Mouse (Mus musculus): ENCODE data around the gene Abcc12. TPM values are rescaled to one million over a fixed set of nuclear protein-coding genes. Genes with fewer than 3 reads are reported as not detected.

The Abcc12 gene
- polyA plus RNA-seq, 1 experiment from 2014 or later: 0.04 TPM

DNA sequence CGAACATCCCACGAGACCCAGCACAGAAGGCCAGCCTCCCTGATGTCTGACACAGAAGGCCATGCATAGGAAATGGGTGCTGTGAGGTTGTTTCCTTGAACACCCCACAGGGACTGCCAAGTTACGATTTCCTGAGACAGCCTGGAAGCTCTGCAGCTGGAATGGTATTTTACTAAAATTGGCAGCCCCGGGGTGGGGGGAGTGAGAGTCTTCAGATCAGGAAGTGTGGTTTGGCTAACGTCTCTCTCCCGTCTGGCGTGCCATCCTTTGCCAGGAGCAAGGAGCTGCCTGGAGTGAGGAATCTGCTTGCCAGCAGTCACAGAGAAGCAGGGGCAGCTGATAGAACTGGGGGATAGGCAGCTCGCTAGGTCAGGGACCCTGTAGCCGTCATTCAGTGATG, 2.4 kb downstream of the Abcc12 start:
- WGBS: 49% methylated on average over 9 of the region's 9 CpGs
- no peaks in the 10 kb centered on the region for H3K27me3 ChIP-seq
- peaks cover 8% of the 10 kb centered on the region for H3K4me1 ChIP-seq (replicated peaks)
- no peak overlapping the region for H3K9ac ChIP-seq (replicated peaks)
- H3K36me3 ChIP-seq: no peaks in the 10 kb centered on the region
- H3K27ac ChIP-seq: no peak overlapping the region
- no peaks in the 10 kb centered on the region for H3K9me3 ChIP-seq
- no peak overlapping the region for H3K4me2 ChIP-seq
- no peak overlapping the region for H3K4me3 ChIP-seq (replicated peaks)
- no peak for ATAC-seq (ENCODE audit: insufficient number of reproducible peaks, insufficient read depth, low FRiP score, low TSS enrichment, low read depth)

DNA sequence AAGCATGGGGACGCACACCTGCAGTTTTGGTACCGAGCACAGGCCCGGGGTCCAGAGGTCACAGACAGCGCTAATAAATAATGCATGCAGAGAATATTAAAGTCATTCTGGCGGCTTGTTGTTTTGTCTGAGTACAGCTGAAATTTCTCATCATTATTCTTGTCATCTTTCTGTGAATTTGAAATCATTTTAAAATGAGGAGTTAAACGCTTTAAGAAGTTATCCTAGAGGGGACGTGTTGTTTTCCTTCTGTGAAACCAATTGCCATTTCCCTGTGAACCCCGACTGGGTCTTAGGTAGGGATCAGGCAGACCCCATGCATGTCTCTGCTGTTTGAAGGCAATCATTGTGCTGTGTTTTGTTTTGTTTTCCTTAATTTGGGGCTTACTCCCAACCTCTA, 2.9 kb downstream of the Abcc12 start:
- WGBS: 83% methylated on average over 8 of the region's 8 CpGs
- no peak for ATAC-seq (ENCODE audit: insufficient number of reproducible peaks, insufficient read depth, low FRiP score, low TSS enrichment, low read depth)
- H3K4me1 ChIP-seq (replicated peaks): peaks cover 8% of the 10 kb centered on the region

DNA sequence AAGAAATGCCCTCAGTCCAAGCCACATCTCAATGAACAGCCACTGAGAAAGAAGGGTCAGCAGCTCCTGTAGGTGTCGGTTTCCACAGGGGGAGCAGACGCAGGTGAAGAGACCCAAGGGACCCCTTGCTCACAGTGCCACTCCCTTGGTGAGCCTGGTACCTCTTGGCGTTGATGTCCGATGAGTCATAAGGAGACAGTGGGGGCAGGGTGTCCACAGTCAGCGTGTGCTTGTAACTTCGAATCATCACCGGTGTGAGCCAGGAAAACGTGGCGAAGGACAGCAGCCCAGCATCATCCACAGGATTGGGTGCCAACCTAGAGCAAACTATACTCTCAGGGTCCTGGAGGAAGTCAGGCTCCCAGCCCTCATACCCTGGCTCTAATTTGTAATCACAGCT, 16.8 kb downstream of the Abcc12 start:
- no peak overlapping the region for H3K4me2 ChIP-seq
- 86% methylated on average over 9 of the region's 9 CpGs for WGBS
- no peaks in the 10 kb centered on the region for H3K9me3 ChIP-seq

More for the DNA sequence above, 2.9 kb downstream of the Abcc12 start:
- Histone ChIP-seq H3K9me3 (no peaks in the 10 kb centered on the region), H3K4me2 (no peak overlapping the region), H3K4me3 (replicated peaks) (no peak overlapping the region), H3K36me3 (no peaks in the 10 kb centered on the region), H3K27me3 (no peaks in the 10 kb centered on the region), H3K27ac (no peak overlapping the region), H3K9ac (replicated peaks) (no peak overlapping the region)

DNA sequence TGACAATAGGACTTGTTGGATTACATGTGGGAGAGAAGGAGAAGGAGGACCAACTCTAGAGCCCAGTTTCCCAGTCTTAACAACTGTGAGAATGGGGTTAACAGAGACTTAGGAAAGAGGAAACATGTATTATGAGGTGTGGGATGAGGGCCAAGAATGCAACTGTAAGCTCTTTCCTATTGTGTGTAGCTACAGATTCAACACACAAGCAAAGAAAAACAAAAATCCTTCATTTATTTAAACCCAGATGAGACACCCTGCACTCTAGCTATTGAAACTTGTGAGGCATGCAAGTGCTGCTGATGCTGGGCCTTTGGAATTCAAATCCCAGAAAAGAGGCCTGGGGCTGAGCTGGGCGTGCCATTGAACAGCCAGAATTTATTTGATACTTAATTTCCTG, 18.7 kb downstream of the Abcc12 start:
- Histone ChIP-seq H3K4me1 (replicated peaks) (peaks cover 4% of the 10 kb centered on the region; the same call in 1 of the 2 replicates), H3K36me3 (no peaks in the 10 kb centered on the region), H3K9me3 (no peaks in the 10 kb centered on the region), H3K27me3 (no peaks in the 10 kb centered on the region), H3K9ac (replicated peaks) (no peak overlapping the region), H3K4me2 (no peak overlapping the region), H3K27ac (no peak overlapping the region), H3K4me3 (replicated peaks) (no peak overlapping the region)
- no peak for ATAC-seq (ENCODE audit: insufficient number of reproducible peaks, insufficient read depth, low FRiP score, low TSS enrichment, low read depth)
- WGBS: 47% methylated on average over 1 of the region's 1 CpGs

More for the DNA sequence above, 16.8 kb downstream of the Abcc12 start:
- Histone ChIP-seq H3K4me3 (replicated peaks) (no peak overlapping the region), H3K4me1 (replicated peaks) (peaks cover 4% of the 10 kb centered on the region; the same call in 1 of the 2 replicates), H3K36me3 (no peaks in the 10 kb centered on the region), H3K27ac (no peak overlapping the region), H3K9ac (replicated peaks) (no peak overlapping the region), H3K27me3 (no peaks in the 10 kb centered on the region)
- ATAC-seq (ENCODE audit: insufficient number of reproducible peaks, insufficient read depth, low FRiP score, low TSS enrichment, low read depth): no peak

DNA sequence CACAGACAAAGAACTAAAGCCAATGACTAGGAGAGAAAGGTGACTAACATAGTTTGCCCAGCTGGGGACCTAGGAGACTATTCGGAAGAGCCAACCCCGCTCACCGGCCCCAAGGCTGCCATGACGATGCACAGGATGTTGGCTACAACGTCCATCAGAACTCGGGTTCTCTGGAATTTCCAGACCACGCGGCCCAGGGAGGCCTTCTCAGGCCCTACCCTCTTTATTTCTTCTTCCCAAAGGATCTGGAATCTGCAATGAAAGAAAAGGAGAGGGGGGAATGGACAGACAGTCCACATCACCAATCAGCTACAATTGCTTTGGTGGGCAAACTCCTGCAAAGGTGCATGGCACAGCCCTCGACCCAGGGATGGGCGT, 19.8 kb downstream of the Abcc12 start:
- H3K9me3 ChIP-seq: no peaks in the 10 kb centered on the region
- no peaks in the 10 kb centered on the region for H3K27me3 ChIP-seq
- H3K4me2 ChIP-seq: no peak overlapping the region
- WGBS: 89% methylated on average over 10 of the region's 10 CpGs
- no peak overlapping the region for H3K4me3 ChIP-seq (replicated peaks)
- no peak for ATAC-seq (ENCODE audit: insufficient number of reproducible peaks, insufficient read depth, low FRiP score, low TSS enrichment, low read depth)
- no peak overlapping the region for H3K27ac ChIP-seq
- H3K9ac ChIP-seq (replicated peaks): no peak overlapping the region
- H3K36me3 ChIP-seq: no peaks in the 10 kb centered on the region
- H3K4me1 ChIP-seq (replicated peaks): peaks cover 4% of the 10 kb centered on the region; the same call in 1 of the 2 replicates

DNA sequence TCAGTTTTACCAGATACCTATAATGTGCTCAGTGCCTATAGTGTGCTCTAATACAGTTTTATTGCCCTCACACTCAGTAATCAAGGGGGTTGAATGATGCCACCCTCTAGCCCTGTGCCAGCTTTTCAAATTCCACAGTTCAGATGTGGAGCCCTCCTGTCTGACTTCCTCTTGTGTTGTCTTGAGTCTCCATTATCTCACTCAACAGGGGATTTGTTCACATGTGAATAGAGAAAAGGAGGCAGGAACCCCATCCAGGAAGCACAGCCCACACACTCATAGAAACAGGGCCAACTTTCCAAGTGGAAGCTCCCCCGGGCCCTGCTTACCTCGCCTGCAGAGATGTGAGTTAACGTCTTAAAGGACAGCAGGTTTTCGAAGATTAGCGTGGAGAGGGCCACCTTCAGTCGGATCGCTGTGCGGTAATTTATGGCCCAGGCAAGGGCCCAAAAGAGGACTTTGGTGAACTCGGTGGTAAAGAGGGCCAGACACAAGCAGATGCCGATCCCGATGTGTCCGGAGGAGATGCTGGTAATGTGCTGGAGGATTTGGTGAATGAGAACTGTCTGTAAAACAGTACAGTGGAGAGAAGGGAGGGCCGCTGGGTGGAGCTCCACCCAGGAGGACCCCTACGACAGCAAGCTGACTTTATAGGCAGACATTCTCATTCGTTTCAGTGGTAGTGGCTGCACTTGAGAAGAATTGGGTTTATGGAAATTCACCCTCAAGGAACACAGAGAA, 20.4 kb downstream of the Abcc12 start:
- Histone ChIP-seq H3K9me3 (no peaks in the 10 kb centered on the region), H3K27me3 (no peaks in the 10 kb centered on the region)

DNA sequence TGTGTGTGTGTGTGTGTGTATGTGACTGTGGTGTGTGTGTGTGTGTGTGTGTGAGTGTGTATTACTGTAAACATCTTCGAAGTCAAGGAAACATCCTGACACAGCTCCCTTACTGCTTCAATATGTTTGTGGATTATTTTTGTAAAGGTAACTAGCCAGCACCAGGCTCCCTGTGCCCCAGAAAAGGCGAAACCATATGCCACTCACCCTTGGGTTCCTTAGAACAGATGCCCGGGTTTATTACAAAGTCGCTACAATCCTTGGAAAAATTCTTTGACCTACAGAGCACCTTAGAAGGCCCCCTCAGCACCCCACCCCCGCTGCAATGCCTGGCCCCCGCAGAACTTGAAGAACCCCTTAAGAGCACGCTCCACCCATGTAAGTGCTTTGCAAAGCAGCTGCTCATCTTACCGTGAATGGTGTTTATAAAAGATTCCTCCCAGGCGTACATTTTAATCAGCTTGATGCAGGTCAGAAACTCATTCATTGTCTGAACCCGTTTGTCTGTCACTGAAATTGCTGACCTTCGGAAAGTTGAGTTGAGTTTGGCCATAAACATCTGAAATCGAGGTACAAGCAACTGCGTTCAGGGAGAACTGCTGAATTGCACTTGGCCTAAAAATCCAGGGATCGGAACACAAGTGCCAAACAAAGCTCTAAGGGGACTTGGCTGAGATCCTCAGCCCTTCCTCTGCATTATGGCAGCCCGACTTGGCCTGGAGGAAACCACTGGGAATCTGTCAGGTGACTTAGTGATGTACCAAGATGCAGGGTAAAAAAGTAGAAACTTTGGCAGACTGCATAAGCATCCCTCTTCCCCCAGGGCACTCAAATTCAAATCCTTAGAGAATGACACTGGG, 23.1 kb downstream of the Abcc12 start:
- Histone ChIP-seq H3K4me3 (replicated peaks) (no peak overlapping the region), H3K27me3 (no peaks in the 10 kb centered on the region), H3K27ac (no peak overlapping the region), H3K4me2 (no peak overlapping the region), H3K9me3 (no peaks in the 10 kb centered on the region), H3K4me1 (replicated peaks) (peaks cover 4% of the 10 kb centered on the region; the same call in 1 of the 2 replicates), H3K9ac (replicated peaks) (no peak overlapping the region), H3K36me3 (no peaks in the 10 kb centered on the region)
- ATAC-seq (ENCODE audit: insufficient number of reproducible peaks, insufficient read depth, low FRiP score, low TSS enrichment, low read depth): no peak
- WGBS: 84% methylated on average over 15 of the region's 15 CpGs

More for the DNA sequence above, 20.4 kb downstream of the Abcc12 start:
- no peak overlapping the region for H3K4me2 ChIP-seq
- no peak overlapping the region for H3K9ac ChIP-seq (replicated peaks)
- H3K27ac ChIP-seq: no peak overlapping the region
- WGBS: 85% methylated on average over 15 of the region's 15 CpGs
- H3K36me3 ChIP-seq: no peaks in the 10 kb centered on the region
- H3K4me3 ChIP-seq (replicated peaks): no peak overlapping the region
- no peak for ATAC-seq (ENCODE audit: insufficient number of reproducible peaks, insufficient read depth, low FRiP score, low TSS enrichment, low read depth)
- H3K4me1 ChIP-seq (replicated peaks): peaks cover 4% of the 10 kb centered on the region; the same call in 1 of the 2 replicates

DNA sequence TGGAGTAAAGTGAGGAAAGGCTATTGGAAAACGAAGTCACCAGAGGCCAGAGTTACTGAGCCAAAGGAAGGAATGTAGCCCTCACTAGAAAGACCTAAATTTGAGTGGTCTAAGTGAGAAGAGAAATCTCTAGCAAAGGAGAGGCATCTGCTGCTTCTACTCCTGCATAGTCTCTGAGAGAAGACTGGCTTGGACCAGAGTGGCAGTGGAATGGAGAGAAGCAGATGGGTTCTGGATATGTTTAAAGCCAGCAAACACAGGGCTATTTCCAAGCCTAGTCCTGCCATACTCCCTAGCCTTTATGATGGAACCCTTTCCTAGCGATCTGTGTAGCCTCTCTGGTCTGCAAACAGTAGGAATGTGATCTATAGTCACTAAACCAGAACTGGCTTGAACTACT, 24.9 kb downstream of the Abcc12 start:
- no peaks in the 10 kb centered on the region for H3K36me3 ChIP-seq
- H3K4me3 ChIP-seq (replicated peaks): no peak overlapping the region
- H3K9me3 ChIP-seq: no peaks in the 10 kb centered on the region
- H3K9ac ChIP-seq (replicated peaks): no peak overlapping the region
- WGBS: 72% methylated on average over 2 of the region's 2 CpGs
- no peak for ATAC-seq (ENCODE audit: insufficient number of reproducible peaks, insufficient read depth, low FRiP score, low TSS enrichment, low read depth)
- H3K27me3 ChIP-seq: no peaks in the 10 kb centered on the region
- H3K4me1 ChIP-seq (replicated peaks): 0 out of 2 replicates have a peak, but pooled peaks cover 3% of the 10 kb centered on the region
- no peak overlapping the region for H3K27ac ChIP-seq
- no peak overlapping the region for H3K4me2 ChIP-seq

DNA sequence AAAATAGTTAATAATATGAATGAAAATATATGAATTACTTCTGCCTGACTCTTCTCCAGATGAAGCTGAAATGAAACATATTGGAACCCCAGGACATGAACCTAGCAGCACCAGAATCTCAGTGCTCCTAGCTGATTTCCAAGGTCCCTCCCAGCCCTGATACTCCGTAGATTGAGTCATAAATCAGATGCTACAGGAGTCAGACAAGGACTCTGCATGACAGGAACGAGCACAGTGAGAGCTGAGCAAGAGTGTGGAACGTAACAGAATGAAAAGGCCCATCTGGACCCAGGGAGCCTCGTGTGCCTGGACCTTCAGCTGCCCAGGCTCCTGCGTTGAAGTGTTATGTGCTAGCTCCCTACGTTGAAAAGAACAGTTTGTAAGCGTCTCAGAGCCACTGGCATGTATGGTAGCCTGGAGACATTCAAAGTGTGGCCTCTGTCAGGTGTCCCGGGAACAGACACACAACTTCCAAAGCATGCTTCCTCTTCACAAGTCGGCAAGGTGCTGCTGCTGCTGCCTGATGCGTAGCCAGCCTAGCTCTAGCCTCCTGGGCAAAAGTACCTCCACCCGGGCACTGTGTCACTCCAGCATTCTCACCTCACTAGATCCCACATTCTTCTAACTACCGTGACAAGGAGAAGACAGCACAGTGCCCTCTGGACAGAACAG, 26.1 kb downstream of the Abcc12 start:
- no peak for ATAC-seq (ENCODE audit: insufficient number of reproducible peaks, insufficient read depth, low FRiP score, low TSS enrichment, low read depth)
- Histone ChIP-seq H3K27me3 (no peaks in the 10 kb centered on the region), H3K27ac (no peak overlapping the region), H3K36me3 (no peaks in the 10 kb centered on the region), H3K9me3 (no peaks in the 10 kb centered on the region), H3K4me1 (replicated peaks) (0 out of 2 replicates have a peak, but pooled peaks cover 3% of the 10 kb centered on the region), H3K9ac (replicated peaks) (no peak overlapping the region), H3K4me2 (no peak overlapping the region), H3K4me3 (replicated peaks) (no peak overlapping the region)
- 83% methylated on average over 12 of the region's 12 CpGs for WGBS

DNA sequence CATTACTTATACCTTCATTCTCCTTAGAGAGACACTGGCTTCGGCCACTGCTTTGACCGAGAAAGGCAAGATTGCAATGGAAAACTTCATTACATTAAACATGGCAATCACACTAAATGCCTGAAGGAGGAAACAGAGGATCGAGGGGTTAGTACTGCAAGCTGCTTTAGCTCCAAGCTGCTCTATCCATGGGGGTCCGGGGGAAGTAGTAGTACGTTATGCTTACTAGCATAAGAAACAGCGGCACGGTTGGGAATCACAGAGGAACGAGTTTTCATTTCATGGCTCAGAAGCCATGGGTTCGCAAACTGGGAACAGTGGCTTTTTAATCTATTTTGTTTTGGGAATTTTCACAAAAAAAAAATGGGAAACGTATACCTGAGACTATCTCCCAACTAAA, 30.0 kb downstream of the Abcc12 start:
- H3K4me2 ChIP-seq: no peak overlapping the region
- no peak overlapping the region for H3K4me3 ChIP-seq (replicated peaks)
- H3K9me3 ChIP-seq: no peaks in the 10 kb centered on the region
- no peak overlapping the region for H3K27ac ChIP-seq
- ATAC-seq (ENCODE audit: insufficient number of reproducible peaks, insufficient read depth, low FRiP score, low TSS enrichment, low read depth): no peak
- H3K27me3 ChIP-seq: no peaks in the 10 kb centered on the region
- WGBS: 90% methylated on average over 10 of the region's 10 CpGs
- no peak overlapping the region for H3K9ac ChIP-seq (replicated peaks)
- 0 out of 2 replicates have a peak, but pooled peaks cover 3% of the 10 kb centered on the region for H3K4me1 ChIP-seq (replicated peaks)
- H3K36me3 ChIP-seq: no peaks in the 10 kb centered on the region

DNA sequence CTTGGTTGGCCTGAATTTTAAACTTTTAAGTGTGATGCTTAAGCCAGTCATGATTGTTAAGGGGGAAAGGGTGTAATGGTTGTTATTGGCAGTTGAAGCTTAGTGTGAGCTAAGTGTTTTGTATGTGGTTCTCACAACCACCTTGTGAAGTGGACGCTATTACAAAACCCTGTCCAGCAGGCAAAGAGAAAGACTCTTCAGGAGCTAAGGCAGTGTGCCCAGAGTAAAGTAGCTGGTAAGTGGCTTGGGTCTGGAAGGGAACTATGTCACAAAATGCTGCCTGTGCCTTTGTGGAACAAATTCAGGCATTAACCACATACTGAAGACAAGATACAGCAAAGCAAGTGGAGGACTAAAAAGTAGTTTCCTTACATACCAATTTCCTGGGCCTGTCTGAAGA, 34.5 kb downstream of the Abcc12 start:
- no peak for ATAC-seq (ENCODE audit: insufficient number of reproducible peaks, insufficient read depth, low FRiP score, low TSS enrichment, low read depth)
- Histone ChIP-seq H3K4me2 (no peak overlapping the region), H3K36me3 (no peaks in the 10 kb centered on the region), H3K4me3 (replicated peaks) (no peak overlapping the region), H3K4me1 (replicated peaks) (0 out of 2 replicates have a peak, but pooled peaks cover 2% of the 10 kb centered on the region), H3K27ac (no peak overlapping the region), H3K9me3 (no peaks in the 10 kb centered on the region), H3K9ac (replicated peaks) (no peak overlapping the region), H3K27me3 (no peaks in the 10 kb centered on the region)
- WGBS: 79% methylated on average over 1 of the region's 1 CpGs

Data from limb, embryonic 12.5 days (tissue).